Mouse (Mus musculus) E14TG2a.4 (cell line): ENCODE data around the gene Lxn.

Experiments
- CTCF ChIP-seq: conservative IDR thresholded peaks from 2 replicates; pipeline ENCODE4 v1.5.1; 2014; ENCODE audit warnings: low read length
- POU5F1 ChIP-seq: IDR thresholded peaks from 2 replicates; pipeline ENCODE4 v1.6.1; 2014; ENCODE audit warnings: low read length, borderline replicate concordance

- TF ChIP-seq CTCF = peak; percentile 53
- no peak for TF ChIP-seq POU5F1
Measured at GRCm38 (mm10) chr3:67447143-67447542, 16.6 kb downstream of the Lxn start.
